Mouse (Mus musculus) limb, embryonic 12.5 days (tissue): ENCODE results near the gene Slc25a38. TPM values are rescaled to one million over a fixed set of nuclear protein-coding genes. Genes with fewer than 3 reads are reported as not detected.
A peak's percentile ranks its signal among the peaks of the same experiment; 100 is the strongest.

ENCODE experiments used
- ATAC-seq: fragments of 200-750 bp; cut with Nextera tagmentation; 2 replicates; pipeline ENCODE4 v1.8.0; 2017; ENCODE audit warnings: low read depth, moderate TSS enrichment; ENCODE audit not compliant: insufficient number of reproducible peaks, insufficient read depth, low FRiP score, low TSS enrichment
- H3K27ac ChIP-seq: fragments of 300-500 bp; sonication (generic); 2 replicates; pipeline ENCODE4 v1.5.1; 2016; ENCODE audit warnings: mild to moderate bottlenecking, moderate library complexity
- H3K27me3 ChIP-seq: fragments of 300-500 bp; sonication (generic); 2 replicates; pipeline ENCODE4 v1.6.1; 2016; ENCODE audit warnings: mild to moderate bottlenecking, moderate library complexity
- H3K36me3 ChIP-seq: fragments of 300-500 bp; sonication (generic); 2 replicates; pipeline ENCODE4 v1.6.1; 2016; ENCODE audit warnings: mild to moderate bottlenecking, moderate library complexity
- H3K4me1 ChIP-seq: fragments of 300-500 bp; sonication (generic); replicated peaks from 2 replicates; pipeline ENCODE4 v1.6.1; 2016
- H3K4me2 ChIP-seq: fragments of 300-500 bp; sonication (generic); 2 replicates; pipeline ENCODE4 v1.6.1; 2016; ENCODE audit warnings: mild to moderate bottlenecking, moderate library complexity
- H3K4me3 ChIP-seq: fragments of 300-500 bp; sonication (generic); replicated peaks from 2 replicates; pipeline ENCODE4 v1.5.1; 2016; ENCODE audit warnings: mild to moderate bottlenecking
- H3K9ac ChIP-seq: fragments of 300-500 bp; sonication (generic); replicated peaks from 2 replicates; pipeline ENCODE4 v1.6.1; 2016; ENCODE audit warnings: mild to moderate bottlenecking, moderate library complexity
- H3K9me3 ChIP-seq: fragments of 300-500 bp; sonication (generic); 2 replicates; pipeline ENCODE4 v1.6.1; 2016; ENCODE audit warnings: mild to moderate bottlenecking, moderate library complexity
- WGBS: fragments of 180-500 bp; shearing (Covaris S2); methylation state at CpG from one replicate; pipeline ENCODE4 v1.1.7; 2016; 5-methylcytosine and 5-hydroxymethylcytosine counted together
- polyA plus RNA-seq: library from polyadenylated mRNA; unstranded; fragments of >200 nt; fragmentation: Nextera tagmentation; extraction: Ambion mirVana; gene quantifications from 2 replicates; pipeline ENCODE4 v1.2.1, GENCODE M21; 2016

Gene Slc25a38
- 34.1 and 37.1 TPM in 2 replicates for polyA plus RNA-seq

DNA sequence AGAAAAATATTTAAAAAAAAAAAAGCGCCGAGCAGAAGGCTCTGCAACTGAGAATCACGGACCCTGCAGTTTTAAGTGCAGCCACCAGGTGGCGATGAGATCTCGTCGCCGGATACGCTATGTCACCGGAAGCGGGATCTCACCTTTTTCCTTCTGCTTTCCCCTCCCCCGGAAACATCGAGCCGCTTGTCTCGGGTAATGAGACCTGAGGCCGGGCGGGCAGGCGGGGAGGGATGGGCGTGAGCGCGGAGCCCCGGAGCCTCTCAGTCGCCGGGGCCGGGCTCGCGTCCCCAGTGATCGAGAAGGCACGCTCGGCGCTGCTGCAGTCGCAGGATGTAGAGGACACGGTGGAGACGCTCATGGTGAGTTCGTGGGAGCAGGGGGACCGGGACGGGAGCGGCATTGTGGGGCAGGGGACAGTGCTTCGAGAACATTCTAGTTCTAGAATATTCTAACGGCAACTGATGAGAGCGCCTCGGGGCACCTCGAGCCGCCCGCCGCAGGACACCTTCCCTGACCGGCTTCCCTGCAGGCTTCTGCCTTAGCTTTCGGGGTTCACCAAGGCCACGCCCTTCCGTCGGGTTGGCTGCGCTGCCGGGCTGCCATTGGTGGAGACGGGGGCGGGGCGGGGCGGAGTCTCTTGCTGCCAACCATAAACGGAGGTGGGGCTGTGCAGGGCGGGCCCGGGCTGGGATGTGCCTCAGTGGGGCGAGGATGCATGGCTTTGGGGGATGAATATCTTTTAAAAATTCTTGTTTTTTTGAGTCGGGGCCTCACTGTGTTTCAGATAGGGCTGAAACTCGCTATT is at the start of gene Slc25a38:
TSS of gene Slc25a38 (plus strand) at position 164 of the 808 bp plus-strand sequence.
- no peaks in the 10 kb centered on the region for H3K36me3 ChIP-seq
- H3K4me2 ChIP-seq, result peak within 1 kb of the TSS; percentile 57
- ATAC-seq, result peak; percentile 94
- peaks cover 6% of the 10 kb centered on the region for H3K4me1 ChIP-seq
- no peaks in the 10 kb centered on the region for H3K27me3 ChIP-seq
- 2% methylated on average over 62 of the region's 62 CpGs for WGBS
- peak within 1 kb of the TSS; percentile 73 for H3K9ac ChIP-seq
- no peaks in the 10 kb centered on the region for H3K9me3 ChIP-seq
- H3K4me3 ChIP-seq, result peak within 1 kb of the TSS; percentile 74
- H3K27ac ChIP-seq, result peak within 1 kb of the TSS; percentile 95

DNA sequence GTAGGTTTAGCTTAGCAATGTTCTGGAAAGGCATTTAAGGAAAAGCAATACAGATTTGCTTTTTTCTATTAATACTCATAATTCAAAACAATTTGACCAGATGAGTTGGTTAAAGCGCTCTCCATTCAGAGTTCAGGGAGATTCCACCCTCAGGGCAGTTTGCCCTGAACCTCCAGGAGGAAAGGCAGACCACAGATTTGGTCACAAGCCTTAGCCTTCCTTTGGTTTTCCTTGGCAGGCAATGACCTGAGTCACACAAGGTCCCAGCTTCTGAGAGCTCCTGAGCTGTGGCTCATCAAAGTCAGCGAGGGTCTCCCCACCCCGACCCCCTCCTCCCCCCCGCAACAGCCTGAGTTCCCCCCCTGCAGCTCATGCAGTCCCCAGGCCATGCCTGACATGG is 45.9 kb upstream of the Slc25a38 start:
- Histone ChIP-seq H3K27me3 (no peaks in the 10 kb centered on the region), H3K4me3 (no peak overlapping the region), H3K9ac (no peak overlapping the region), H3K4me2 (no peak overlapping the region), H3K9me3 (0 out of 2 replicates have a peak, but pooled peaks cover 3% of the 10 kb centered on the region), H3K4me1 (no peaks in the 10 kb centered on the region), H3K36me3 (no peaks in the 10 kb centered on the region), H3K27ac (no peak overlapping the region)
- 65% methylated on average over 4 of the region's 4 CpGs for WGBS
- no peak; the same call in 1 of the 2 replicates for ATAC-seq

DNA sequence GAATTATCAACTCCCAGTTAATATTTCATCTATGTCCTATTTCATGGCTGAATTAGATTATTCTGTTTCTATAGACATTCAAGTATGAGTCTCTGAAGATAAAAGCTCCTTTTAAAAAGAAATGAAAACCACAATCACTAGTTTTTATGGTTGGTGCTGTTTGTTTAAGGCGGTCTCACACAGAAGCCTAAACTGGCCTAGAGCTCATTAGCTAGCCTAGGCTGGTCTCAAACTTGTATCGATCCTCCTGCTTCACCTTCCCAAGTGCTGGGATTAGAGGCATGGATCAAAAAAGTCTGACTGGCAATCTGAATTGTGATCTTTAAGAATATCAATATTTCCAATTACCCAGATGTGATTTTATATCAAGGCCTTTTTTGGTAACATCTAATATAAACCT is 42.6 kb upstream of the Slc25a38 start:
- H3K4me3 ChIP-seq, result no peak overlapping the region
- H3K36me3 ChIP-seq, result no peaks in the 10 kb centered on the region
- no peak overlapping the region for H3K9ac ChIP-seq
- H3K4me2 ChIP-seq, result no peak overlapping the region
- H3K27me3 ChIP-seq, result no peaks in the 10 kb centered on the region
- no peak overlapping the region for H3K27ac ChIP-seq
- H3K4me1 ChIP-seq, result no peaks in the 10 kb centered on the region
- no peak for ATAC-seq
- 81% methylated on average over 2 of the region's 2 CpGs for WGBS
- no peaks in the 10 kb centered on the region for H3K9me3 ChIP-seq

DNA sequence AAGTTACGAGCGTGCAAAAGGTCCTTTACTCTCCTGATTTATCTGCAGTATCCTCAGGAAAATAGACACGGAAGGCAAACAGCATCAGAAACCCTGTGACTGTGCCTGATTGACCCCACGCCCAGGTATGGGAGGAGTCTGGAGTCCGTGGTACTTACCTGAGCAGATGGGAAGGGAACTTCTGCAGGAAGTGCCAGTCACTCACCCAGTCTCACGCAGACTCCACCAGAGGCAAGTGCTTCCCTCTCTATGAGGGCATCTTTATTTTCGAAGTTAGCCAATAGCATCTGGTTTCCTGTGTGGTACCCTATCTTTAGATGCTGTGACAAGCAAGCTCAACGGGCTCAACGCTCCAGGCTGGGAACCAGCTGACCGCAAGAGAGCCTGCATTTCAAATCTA is 42.1 kb upstream of the Slc25a38 start:
- Histone ChIP-seq H3K36me3 (no peaks in the 10 kb centered on the region), H3K4me3 (no peak overlapping the region), H3K27me3 (no peaks in the 10 kb centered on the region), H3K4me2 (no peak overlapping the region), H3K9me3 (no peaks in the 10 kb centered on the region), H3K27ac (no peak overlapping the region), H3K4me1 (no peaks in the 10 kb centered on the region), H3K9ac (no peak overlapping the region)
- WGBS, result 55% methylated on average over 10 of the region's 10 CpGs
- ATAC-seq, result no peak

DNA sequence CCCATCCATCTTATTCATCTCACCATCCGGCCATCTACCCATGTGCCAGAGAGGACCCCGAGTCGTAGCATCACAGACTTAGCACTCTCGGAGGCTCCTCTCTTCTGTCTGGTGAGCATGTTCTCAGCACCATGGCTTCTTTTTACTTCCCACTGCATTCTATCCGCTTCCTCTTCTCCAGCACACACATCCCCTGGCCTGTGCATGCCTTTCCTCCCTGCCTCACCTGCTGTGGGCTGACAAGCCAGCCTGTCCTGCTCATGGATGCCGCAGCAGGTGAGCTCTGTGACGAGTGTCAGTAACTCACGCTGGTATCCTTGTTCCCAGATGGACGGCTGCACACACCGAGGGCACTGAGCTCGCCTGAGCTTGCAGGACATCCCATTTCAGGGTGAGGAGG is 40.4 kb upstream of the Slc25a38 start, which contains the start of gene Cx3cr1:
TSS of gene Cx3cr1 (minus strand) at position 101 of the 400 bp plus-strand sequence.
- no peaks in the 10 kb centered on the region for H3K4me1 ChIP-seq
- H3K36me3 ChIP-seq, result no peaks in the 10 kb centered on the region
- H3K27ac ChIP-seq, result no peak within 1 kb of the TSS
- no peak for ATAC-seq
- no peak within 1 kb of the TSS for H3K4me2 ChIP-seq
- H3K4me3 ChIP-seq, result no peak within 1 kb of the TSS
- H3K9ac ChIP-seq, result no peak within 1 kb of the TSS
- no peaks in the 10 kb centered on the region for H3K27me3 ChIP-seq
- H3K9me3 ChIP-seq, result no peaks in the 10 kb centered on the region
- WGBS, result 75% methylated on average over 11 of the region's 11 CpGs

DNA sequence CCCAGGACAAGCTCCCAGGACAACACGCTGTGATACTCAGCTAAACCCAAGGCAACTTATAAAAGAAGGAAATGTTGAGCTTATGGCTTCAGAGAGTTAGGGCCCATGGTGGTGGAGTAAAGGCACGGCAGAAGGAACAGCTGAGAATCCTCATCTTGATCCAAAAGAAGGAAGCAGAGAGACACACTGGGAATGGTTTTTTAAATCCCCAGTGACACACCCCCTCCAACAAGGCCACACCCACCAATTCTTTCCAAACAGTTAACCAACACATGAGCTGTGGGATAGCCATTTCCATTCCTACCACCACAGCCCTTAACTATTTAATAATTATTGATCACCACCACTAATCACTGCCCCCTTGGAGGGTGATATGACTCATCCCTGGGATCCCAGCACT is 38.9 kb upstream of the Slc25a38 start:
- H3K9ac ChIP-seq, result no peak overlapping the region
- WGBS, result 78% methylated on average over 2 of the region's 2 CpGs
- no peak overlapping the region for H3K27ac ChIP-seq
- ATAC-seq, result no peak
- no peaks in the 10 kb centered on the region for H3K4me1 ChIP-seq
- H3K36me3 ChIP-seq, result no peaks in the 10 kb centered on the region
- H3K4me3 ChIP-seq, result no peak overlapping the region
- H3K4me2 ChIP-seq, result no peak overlapping the region
- no peaks in the 10 kb centered on the region for H3K9me3 ChIP-seq
- no peaks in the 10 kb centered on the region for H3K27me3 ChIP-seq

DNA sequence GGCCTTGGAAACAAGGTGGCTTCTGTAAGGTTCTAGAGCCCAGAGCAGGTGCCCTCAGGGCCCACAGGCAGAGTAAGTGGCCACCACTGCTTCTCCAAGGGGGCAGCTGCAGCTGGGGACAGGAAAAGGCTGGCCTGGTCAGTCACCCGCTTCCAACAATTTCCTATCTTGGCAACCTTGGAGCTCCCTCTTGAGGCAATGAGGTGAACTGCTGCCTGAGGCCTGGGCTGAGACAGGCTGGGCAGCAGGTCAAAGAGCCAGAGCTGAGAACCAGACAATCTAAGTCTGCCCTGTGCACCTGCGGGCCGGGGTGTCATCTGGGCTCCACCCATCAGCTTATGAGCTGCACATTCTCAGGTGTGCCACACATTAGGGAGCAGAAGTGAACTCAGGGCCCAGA is 37.0 kb upstream of the Slc25a38 start:
- Histone ChIP-seq H3K4me1 (no peaks in the 10 kb centered on the region), H3K9me3 (no peaks in the 10 kb centered on the region), H3K4me3 (no peak overlapping the region), H3K4me2 (no peak overlapping the region), H3K27ac (no peak overlapping the region), H3K36me3 (no peaks in the 10 kb centered on the region), H3K9ac (no peak overlapping the region), H3K27me3 (no peaks in the 10 kb centered on the region)
- 20% methylated on average over 3 of the region's 3 CpGs for WGBS
- no peak for ATAC-seq

DNA sequence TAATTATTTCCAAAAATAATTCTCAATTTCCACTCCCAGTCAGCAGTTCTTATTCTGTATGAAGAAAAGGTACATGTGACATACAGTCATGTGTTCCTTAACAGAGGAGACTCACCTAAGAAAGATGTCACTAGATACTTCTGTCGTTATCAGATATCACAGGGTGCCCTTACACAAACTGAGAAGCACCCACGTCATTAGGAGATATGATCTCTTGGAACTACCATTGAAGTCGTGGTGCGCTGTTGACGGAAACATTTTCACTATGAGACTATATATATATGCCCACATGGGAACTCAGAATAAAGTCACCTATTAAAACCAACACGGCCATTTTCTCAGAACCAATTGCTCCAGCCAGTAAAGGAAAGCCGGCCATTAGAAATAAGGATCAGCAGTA is 35.7 kb upstream of the Slc25a38 start:
- H3K27me3 ChIP-seq, result no peaks in the 10 kb centered on the region
- H3K4me1 ChIP-seq, result no peaks in the 10 kb centered on the region
- no peak overlapping the region for H3K4me3 ChIP-seq
- H3K9ac ChIP-seq, result no peak overlapping the region
- H3K27ac ChIP-seq, result no peak overlapping the region
- no peak overlapping the region for H3K4me2 ChIP-seq
- no peaks in the 10 kb centered on the region for H3K9me3 ChIP-seq
- WGBS, result 85% methylated on average over 7 of the region's 7 CpGs
- no peaks in the 10 kb centered on the region for H3K36me3 ChIP-seq
- ATAC-seq, result no peak

DNA sequence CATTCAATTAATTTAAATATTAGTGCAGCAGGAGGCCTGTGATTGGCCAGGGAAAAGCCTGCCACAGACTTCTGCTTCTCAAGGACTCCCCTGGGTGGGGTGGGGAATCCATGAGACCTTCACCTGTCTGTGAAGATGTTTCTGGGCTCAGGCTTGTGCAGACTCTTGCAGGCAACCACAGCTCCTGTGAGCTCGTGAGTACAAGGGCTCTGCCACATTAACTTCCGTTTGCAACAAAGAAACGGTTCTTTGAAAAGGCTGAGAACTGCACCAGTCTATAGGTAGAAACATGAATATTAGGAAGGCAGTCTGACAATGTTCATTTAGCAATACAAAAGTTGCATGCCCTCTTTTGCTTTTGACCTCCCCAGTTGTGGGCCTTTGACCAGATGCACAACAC is 31.9 kb upstream of the Slc25a38 start:
- Histone ChIP-seq H3K4me1 (no peaks in the 10 kb centered on the region), H3K4me2 (no peak overlapping the region), H3K27ac (no peak overlapping the region), H3K36me3 (no peaks in the 10 kb centered on the region), H3K4me3 (no peak overlapping the region), H3K9ac (no peak overlapping the region), H3K9me3 (no peaks in the 10 kb centered on the region), H3K27me3 (no peaks in the 10 kb centered on the region)
- ATAC-seq, result no peak
- WGBS, result 79% methylated on average over 3 of the region's 3 CpGs

DNA sequence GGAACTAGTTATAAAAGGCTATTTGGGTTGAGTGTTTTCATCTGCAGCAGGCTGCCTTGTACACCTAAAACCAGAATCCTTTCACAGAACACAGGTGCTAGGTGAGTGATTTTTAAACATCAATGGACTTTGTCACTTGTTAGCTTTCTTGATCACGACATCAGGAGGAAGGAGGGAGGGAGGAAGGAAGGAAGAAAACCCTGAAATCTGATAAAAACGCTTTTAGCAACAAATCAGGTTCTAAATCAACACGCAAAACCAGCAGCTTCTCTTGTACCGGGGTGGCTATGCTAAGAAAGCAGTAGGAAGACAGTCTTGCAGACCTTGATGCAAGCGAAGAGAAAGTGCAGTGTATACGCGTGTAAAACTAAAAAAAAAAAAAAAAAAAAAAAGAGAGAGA is 30.3 kb upstream of the Slc25a38 start:
- Histone ChIP-seq H3K27ac (no peak overlapping the region), H3K4me2 (no peak overlapping the region), H3K36me3 (no peaks in the 10 kb centered on the region), H3K27me3 (no peaks in the 10 kb centered on the region), H3K9me3 (no peaks in the 10 kb centered on the region), H3K4me3 (no peak overlapping the region), H3K9ac (no peak overlapping the region), H3K4me1 (no peaks in the 10 kb centered on the region)
- ATAC-seq, result no peak
- 72% methylated on average over 7 of the region's 7 CpGs for WGBS

DNA sequence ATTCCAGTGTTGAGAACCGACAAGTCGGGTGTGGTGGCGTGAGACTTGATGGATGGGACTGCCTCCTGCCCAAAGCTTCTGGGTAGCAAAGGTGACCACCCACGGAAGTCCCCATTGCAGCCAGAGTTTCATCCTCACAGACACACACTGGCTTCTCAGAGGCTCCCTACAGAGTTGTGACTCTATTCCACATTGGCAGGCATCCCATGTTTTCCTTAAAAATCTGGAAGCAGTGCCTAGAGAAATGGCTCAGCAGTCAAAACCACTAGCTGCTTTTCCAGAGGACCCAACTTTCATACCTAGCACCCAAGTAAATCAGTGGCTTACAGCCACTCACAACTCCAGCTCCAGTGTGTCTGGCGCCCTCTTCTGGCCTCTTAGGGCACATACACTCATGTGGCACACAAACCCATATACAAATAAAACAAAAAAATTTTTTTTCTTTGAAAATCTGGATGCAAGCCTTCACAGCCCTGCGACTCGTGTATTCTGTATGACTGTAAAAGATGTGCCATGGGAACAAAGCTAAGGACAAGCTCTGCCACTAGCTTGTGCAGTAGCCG is 29.5 kb upstream of the Slc25a38 start:
- H3K9me3 ChIP-seq, result no peaks in the 10 kb centered on the region
- no peak overlapping the region for H3K4me2 ChIP-seq
- H3K36me3 ChIP-seq, result no peaks in the 10 kb centered on the region
- no peak overlapping the region for H3K4me3 ChIP-seq
- no peak for ATAC-seq
- no peaks in the 10 kb centered on the region for H3K27me3 ChIP-seq
- no peaks in the 10 kb centered on the region for H3K4me1 ChIP-seq
- no peak overlapping the region for H3K9ac ChIP-seq
- H3K27ac ChIP-seq, result no peak overlapping the region
- 81% methylated on average over 8 of the region's 8 CpGs for WGBS
